Mouse (Mus musculus): ENCODE data around the gene Atp6v1e1. TPM values are rescaled to one million over a fixed set of nuclear protein-coding genes. Genes with fewer than 3 reads are reported as not detected.
A peak's percentile ranks its signal among the peaks of the same experiment; 100 is the strongest.

The Atp6v1e1 gene
- polyA plus RNA-seq, 1 experiment from 2014 or later: 135 TPM

GRCm38 (mm10) chr6:120836389-120837151, 14.0 kb upstream of the Atp6v1e1 start:
- no peaks in the 10 kb centered on the region for H3K9me3 ChIP-seq
- ATAC-seq (ENCODE audit: extremely low read depth, insufficient number of reproducible peaks, low FRiP score, low TSS enrichment): peak; percentile 69; the same call in 1 of the 2 replicates
- 4% methylated on average over 37 of the region's 37 CpGs for WGBS
- peak overlapping the region; percentile 95 for H3K4me3 ChIP-seq
- H3K4me1 ChIP-seq: peaks cover 22% of the 10 kb centered on the region
- H3K27ac ChIP-seq (replicated peaks): peak overlapping the region; percentile 97
- no peaks in the 10 kb centered on the region for H3K27me3 ChIP-seq (replicated peaks)
- peak overlapping the region; percentile 75 for H3K4me2 ChIP-seq
- peaks cover 19% of the 10 kb centered on the region for H3K36me3 ChIP-seq
- peak overlapping the region; percentile 100 for H3K9ac ChIP-seq

- peaks cover 19% of the 10 kb centered on the region for H3K4me1 ChIP-seq
- H3K4me2 ChIP-seq: peak within 1 kb of the TSS; percentile 75
- H3K36me3 ChIP-seq: peaks cover 18% of the 10 kb centered on the region
- H3K9me3 ChIP-seq: no peaks in the 10 kb centered on the region
- peak; percentile 94 for ATAC-seq (ENCODE audit: extremely low read depth, insufficient number of reproducible peaks, low FRiP score, low TSS enrichment)
- H3K4me3 ChIP-seq: peak within 1 kb of the TSS; percentile 95
- WGBS: 4% methylated on average over 40 of the region's 40 CpGs
- peak within 1 kb of the TSS; percentile 100 for H3K9ac ChIP-seq
- peak within 1 kb of the TSS; percentile 97 for H3K27ac ChIP-seq (replicated peaks)
- H3K27me3 ChIP-seq (replicated peaks): no peaks in the 10 kb centered on the region
These were observed 13.1 kb upstream of the Atp6v1e1 start, which contains the start of gene Bcl2l13 for GRCm38 (mm10) chr6:120835474-120836374. Gene Bcl2l13 (plus strand): TSS chr6:120836212.

GRCm38 (mm10) chr6:120834766-120835321, 12.3 kb upstream of the Atp6v1e1 start:
- Histone ChIP-seq H3K27ac (replicated peaks) (no peak overlapping the region; the same call in 1 of the 2 replicates), H3K4me1 (peaks cover 19% of the 10 kb centered on the region), H3K9ac (no peak overlapping the region), H3K9me3 (no peaks in the 10 kb centered on the region), H3K4me2 (no peak overlapping the region), H3K27me3 (replicated peaks) (no peaks in the 10 kb centered on the region), H3K4me3 (no peak overlapping the region), H3K36me3 (peaks cover 9% of the 10 kb centered on the region)
- ATAC-seq (ENCODE audit: extremely low read depth, insufficient number of reproducible peaks, low FRiP score, low TSS enrichment): no peak
- WGBS: 69% methylated on average over 4 of the region's 4 CpGs

- Histone ChIP-seq H3K27me3 (replicated peaks) (0 out of 2 replicates have a peak, but pooled peaks cover 7% of the 10 kb centered on the region), H3K9ac (no peak overlapping the region), H3K27ac (replicated peaks) (peak overlapping the region; percentile 8; the same call in 1 of the 2 replicates), H3K36me3 (no peaks in the 10 kb centered on the region), H3K9me3 (no peaks in the 10 kb centered on the region), H3K4me2 (no peak overlapping the region), H3K4me3 (no peak overlapping the region), H3K4me1 (peaks cover 11% of the 10 kb centered on the region)
- ATAC-seq (ENCODE audit: extremely low read depth, insufficient number of reproducible peaks, low FRiP score, low TSS enrichment): no peak
- 36% methylated on average over 4 of the region's 4 CpGs for WGBS
These were observed 9.5 kb upstream of the Atp6v1e1 start for GRCm38 (mm10) chr6:120832097-120832496.

- no peak overlapping the region for H3K4me2 ChIP-seq
- peak overlapping the region; percentile 58; the same call in 1 of the 2 replicates for H3K27ac ChIP-seq (replicated peaks)
- H3K9me3 ChIP-seq: no peaks in the 10 kb centered on the region
- no peak overlapping the region for H3K9ac ChIP-seq
- 0 out of 2 replicates have a peak, but pooled peaks cover 7% of the 10 kb centered on the region for H3K27me3 ChIP-seq (replicated peaks)
- H3K4me1 ChIP-seq: peaks cover 8% of the 10 kb centered on the region
- H3K4me3 ChIP-seq: no peak overlapping the region
- WGBS: 39% methylated on average over 4 of the region's 4 CpGs
- no peak for ATAC-seq (ENCODE audit: extremely low read depth, insufficient number of reproducible peaks, low FRiP score, low TSS enrichment)
- H3K36me3 ChIP-seq: no peaks in the 10 kb centered on the region
These were observed 8.4 kb upstream of the Atp6v1e1 start for GRCm38 (mm10) chr6:120830866-120831608.

- no peak for ATAC-seq (ENCODE audit: extremely low read depth, insufficient number of reproducible peaks, low FRiP score, low TSS enrichment)
- H3K27ac ChIP-seq (replicated peaks): no peak overlapping the region
These were observed 7.5 kb upstream of the Atp6v1e1 start for GRCm38 (mm10) chr6:120830056-120830455.

GRCm38 (mm10) chr6:120822937-120823614, 483 bp upstream of the Atp6v1e1 start:
- Histone ChIP-seq H3K27ac (replicated peaks) (peak overlapping the region; percentile 91), H3K4me3 (peak overlapping the region; percentile 72), H3K27me3 (replicated peaks) (0 out of 2 replicates have a peak, but pooled peaks cover 7% of the 10 kb centered on the region), H3K9ac (0 out of 2 replicates have a peak overlapping the region, but pooled peaks have one; percentile 40), H3K4me1 (peaks cover 19% of the 10 kb centered on the region), H3K36me3 (peaks cover 13% of the 10 kb centered on the region), H3K4me2 (peak overlapping the region; percentile 52), H3K9me3 (no peaks in the 10 kb centered on the region)
- WGBS: 61% methylated on average over 10 of the region's 10 CpGs
- ATAC-seq (ENCODE audit: extremely low read depth, insufficient number of reproducible peaks, low FRiP score, low TSS enrichment): no peak

More at GRCm38 (mm10) chr6:120830056-120830455, 7.5 kb upstream of the Atp6v1e1 start:
- WGBS: 69% methylated on average over 1 of the region's 1 CpGs
- Histone ChIP-seq H3K4me2 (no peak overlapping the region), H3K9ac (no peak overlapping the region), H3K4me1 (peaks cover 2% of the 10 kb centered on the region; the same call in 1 of the 2 replicates), H3K9me3 (no peaks in the 10 kb centered on the region), H3K27me3 (replicated peaks) (0 out of 2 replicates have a peak, but pooled peaks cover 7% of the 10 kb centered on the region), H3K36me3 (no peaks in the 10 kb centered on the region), H3K4me3 (no peak overlapping the region)

- H3K27me3 ChIP-seq (replicated peaks): no peaks in the 10 kb centered on the region
- peak overlapping the region; percentile 84 for H3K4me2 ChIP-seq
- peaks cover 19% of the 10 kb centered on the region for H3K4me1 ChIP-seq
- peaks cover 23% of the 10 kb centered on the region for H3K36me3 ChIP-seq
- peak overlapping the region; percentile 87 for H3K9ac ChIP-seq
- peak overlapping the region; percentile 72 for H3K4me3 ChIP-seq
- H3K9me3 ChIP-seq: 0 out of 2 replicates have a peak, but pooled peaks cover 6% of the 10 kb centered on the region
- ATAC-seq (ENCODE audit: extremely low read depth, insufficient number of reproducible peaks, low FRiP score, low TSS enrichment): no peak
- H3K27ac ChIP-seq (replicated peaks): peak overlapping the region; percentile 91; the same call in 1 of the 2 replicates
- WGBS: 42% methylated on average over 5 of the region's 5 CpGs
These were observed 878 bp downstream of the Atp6v1e1 start for GRCm38 (mm10) chr6:120821715-120822114.

GRCm38 (mm10) chr6:120820941-120821340, 1.7 kb downstream of the Atp6v1e1 start:
- Histone ChIP-seq H3K27ac (replicated peaks) (peak overlapping the region; percentile 24; the same call in 1 of the 2 replicates), H3K27me3 (replicated peaks) (no peaks in the 10 kb centered on the region), H3K4me1 (peaks cover 19% of the 10 kb centered on the region), H3K4me3 (peak overlapping the region; percentile 72), H3K9me3 (0 out of 2 replicates have a peak, but pooled peaks cover 6% of the 10 kb centered on the region), H3K36me3 (peaks cover 23% of the 10 kb centered on the region), H3K9ac (peak overlapping the region; percentile 87), H3K4me2 (peak overlapping the region; percentile 84)
- ATAC-seq (ENCODE audit: extremely low read depth, insufficient number of reproducible peaks, low FRiP score, low TSS enrichment): no peak
- WGBS: 50% methylated on average over 1 of the region's 1 CpGs

- H3K27ac ChIP-seq (replicated peaks): no peak overlapping the region
- no peak for ATAC-seq (ENCODE audit: extremely low read depth, insufficient number of reproducible peaks, low FRiP score, low TSS enrichment)
- peaks cover 23% of the 10 kb centered on the region for H3K36me3 ChIP-seq
- peak overlapping the region; percentile 84 for H3K4me2 ChIP-seq
- H3K4me1 ChIP-seq: peaks cover 19% of the 10 kb centered on the region
- H3K9me3 ChIP-seq: 0 out of 2 replicates have a peak, but pooled peaks cover 6% of the 10 kb centered on the region
- no peaks in the 10 kb centered on the region for H3K27me3 ChIP-seq (replicated peaks)
- H3K9ac ChIP-seq: peak overlapping the region; percentile 47; the same call in 1 of the 2 replicates
- peak overlapping the region; percentile 72; the same call in 1 of the 2 replicates for H3K4me3 ChIP-seq
- WGBS: 88% methylated on average over 5 of the region's 5 CpGs
These were observed 2.4 kb downstream of the Atp6v1e1 start for GRCm38 (mm10) chr6:120820144-120820543.

Measured in heart, embryonic 13.5 days (tissue).